Mouse (Mus musculus) stomach, embryonic 14.5 days (tissue): ENCODE data around the gene Ppp1r2. TPM values are rescaled to one million over a fixed set of nuclear protein-coding genes. Genes with fewer than 3 reads are reported as not detected.

Experiments
- ATAC-seq: fragments of 200-750 bp; cut with Nextera tagmentation; 2 replicates; pipeline ENCODE4 v1.8.0; 2017; ENCODE audit warnings: low read depth, moderate TSS enrichment; ENCODE audit not compliant: insufficient number of reproducible peaks, insufficient read depth, low FRiP score
- H3K27ac ChIP-seq: fragments of 300-500 bp; sonication (generic); 2 replicates; pipeline ENCODE4 v1.5.1; 2014; ENCODE audit warnings: mild to moderate bottlenecking, low read length, moderate library complexity, mixed read lengths
- H3K27me3 ChIP-seq: fragments of 300-500 bp; sonication (generic); 2 replicates; pipeline ENCODE4 v1.6.1; 2014; ENCODE audit warnings: low read length, control low read depth, mixed read lengths; ENCODE audit not compliant: control insufficient read depth, insufficient read depth
- H3K36me3 ChIP-seq: fragments of 300-500 bp; sonication (generic); 2 replicates; pipeline ENCODE4 v1.6.1; 2014; ENCODE audit warnings: mild to moderate bottlenecking, control low read depth, low read length, moderate library complexity, mixed read lengths; ENCODE audit not compliant: control insufficient read depth, insufficient read depth
- H3K4me1 ChIP-seq: fragments of 300-500 bp; sonication (generic); 2 replicates; pipeline ENCODE4 v1.6.1; 2014; ENCODE audit warnings: low read length, control low read depth, mixed read lengths; ENCODE audit not compliant: control insufficient read depth, insufficient read depth
- H3K4me2 ChIP-seq: fragments of 300-500 bp; sonication (generic); replicated peaks from 2 replicates; pipeline ENCODE4 v1.6.1; 2014; ENCODE audit warnings: low read depth, low read length, control low read depth
- H3K4me3 ChIP-seq: fragments of 300-500 bp; sonication (generic); 2 replicates; pipeline ENCODE4 v1.5.1; 2014; ENCODE audit warnings: low read depth, low read length, control low read depth
- H3K9ac ChIP-seq: fragments of 300-500 bp; sonication (generic); replicated peaks from 2 replicates; pipeline ENCODE4 v1.6.1; 2014; ENCODE audit warnings: low read depth, mild to moderate bottlenecking, control low read depth, low read length, moderate library complexity, mixed read lengths
- H3K9me3 ChIP-seq: fragments of 300-500 bp; sonication (generic); 2 replicates; pipeline ENCODE4 v1.6.1; 2016; ENCODE audit warnings: low read depth, low read length, control low read depth; ENCODE audit not compliant: control insufficient read depth
- WGBS: fragments of 180-500 bp; shearing (Covaris S2); extraction: QIAGEN DNeasy Blood & Tissue Kit; methylation state at CpG from one replicate; pipeline ENCODE4 v1.1.7; 2014; 5-methylcytosine and 5-hydroxymethylcytosine counted together
- polyA plus RNA-seq: library from polyadenylated mRNA; unstranded; fragments of >200 nt; fragmentation: Nextera tagmentation; extraction: Ambion mirVana; gene quantifications from 2 replicates; pipeline ENCODE4 v1.2.1, GENCODE M21; 2014

The Ppp1r2 gene
- polyA plus RNA-seq, 1 experiment from 2014 or later, result 86.0 TPM

DNA sequence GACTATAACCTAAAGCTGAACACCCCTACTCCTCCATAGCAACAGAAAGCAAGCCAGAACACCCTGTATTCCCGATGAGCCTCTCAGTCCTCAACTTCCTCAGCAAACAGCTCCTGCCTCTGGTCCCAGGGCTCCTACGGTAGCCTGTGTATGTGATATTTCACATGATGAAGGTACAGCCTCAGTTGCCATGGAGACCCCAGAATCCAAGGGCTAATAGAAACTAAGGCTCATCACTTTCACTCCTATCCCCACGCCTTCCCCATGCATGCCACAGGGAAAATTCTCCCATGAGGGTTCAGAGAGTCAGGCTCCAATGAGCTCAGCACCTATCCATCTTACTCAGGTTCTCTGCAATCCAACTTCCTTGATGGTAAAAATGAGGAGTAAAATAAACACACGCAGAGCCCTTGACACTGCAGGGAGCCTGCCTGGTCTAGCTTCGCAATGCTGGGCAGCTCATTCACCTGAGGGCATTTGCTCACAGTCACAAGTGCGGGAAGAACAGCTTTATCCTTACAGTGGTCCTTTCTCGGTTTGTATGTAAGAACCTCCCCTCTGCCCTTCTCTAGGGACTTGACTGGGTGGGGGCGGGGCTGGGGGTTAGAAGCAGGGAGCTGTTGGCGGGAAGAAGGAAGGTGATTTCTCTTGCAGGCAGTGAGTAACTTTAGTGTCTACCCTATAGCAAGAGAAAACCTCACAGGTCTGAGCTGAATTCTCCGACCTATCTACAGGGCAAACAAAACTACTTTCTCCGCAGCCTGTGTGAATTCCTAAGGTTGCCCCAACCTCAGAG, 24.3 kb upstream of the Ppp1r2 start:
- H3K27ac ChIP-seq, result no peak overlapping the region

DNA sequence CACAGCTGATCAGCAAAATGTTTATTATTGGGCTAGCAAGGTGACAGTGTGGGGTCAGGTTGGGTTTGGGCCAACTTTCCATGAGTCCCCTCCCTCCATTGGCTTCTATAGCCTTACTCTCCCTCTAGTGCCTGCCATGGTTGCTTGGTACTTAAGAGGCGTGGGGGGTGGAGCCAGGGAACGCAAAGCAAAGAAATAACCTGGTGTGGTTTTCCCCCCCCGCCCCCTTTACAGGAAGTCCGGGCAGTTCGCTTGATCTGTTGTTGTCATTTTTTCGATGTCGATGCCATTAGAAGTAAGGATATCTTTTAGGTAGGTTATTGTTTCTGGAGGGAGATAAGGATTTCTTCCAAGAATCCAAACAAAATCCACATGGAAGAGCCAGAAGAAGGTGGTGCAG, 22.0 kb upstream of the Ppp1r2 start:
- Histone ChIP-seq H3K4me3 (no peak overlapping the region), H3K27me3 (no peaks in the 10 kb centered on the region), H3K36me3 (no peaks in the 10 kb centered on the region), H3K9ac (no peak overlapping the region), H3K4me1 (peaks cover 14% of the 10 kb centered on the region), H3K27ac (no peak overlapping the region), H3K4me2 (no peak overlapping the region), H3K9me3 (no peaks in the 10 kb centered on the region)
- no peak for ATAC-seq
- 91% methylated on average over 7 of the region's 7 CpGs for WGBS

More for the DNA sequence above, 24.3 kb upstream of the Ppp1r2 start:
- WGBS, result 25% methylated on average over 11 of the region's 11 CpGs
- no peak for ATAC-seq
- no peak overlapping the region for H3K4me2 ChIP-seq
- no peak overlapping the region for H3K4me3 ChIP-seq
- H3K36me3 ChIP-seq, result no peaks in the 10 kb centered on the region
- H3K9me3 ChIP-seq, result no peaks in the 10 kb centered on the region
- peaks cover 11% of the 10 kb centered on the region for H3K4me1 ChIP-seq
- no peak overlapping the region for H3K9ac ChIP-seq
- no peaks in the 10 kb centered on the region for H3K27me3 ChIP-seq

DNA sequence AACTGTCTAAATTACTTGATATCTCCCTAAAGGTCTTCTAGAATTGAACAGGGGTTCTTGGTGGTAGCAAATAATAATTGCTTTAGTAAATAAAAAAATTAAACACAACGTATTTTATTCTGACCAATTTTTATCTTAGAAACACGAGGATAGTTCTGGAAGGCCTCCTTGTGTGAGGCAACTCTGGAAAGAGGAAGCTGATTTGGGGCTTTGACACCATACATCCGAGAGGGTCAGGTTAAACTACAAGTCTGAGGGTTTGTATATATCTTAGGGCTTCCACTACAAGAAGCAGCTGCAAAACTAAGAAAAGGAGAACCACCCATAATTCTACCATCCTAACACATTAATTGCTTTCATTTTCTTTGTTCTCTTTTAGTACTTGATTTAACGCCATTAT, 18.7 kb upstream of the Ppp1r2 start:
- 57% methylated on average over 4 of the region's 4 CpGs for WGBS
- Histone ChIP-seq H3K4me1 (peaks cover 12% of the 10 kb centered on the region; the same call in 1 of the 2 replicates), H3K4me3 (no peak overlapping the region), H3K9ac (no peak overlapping the region), H3K27me3 (no peaks in the 10 kb centered on the region), H3K36me3 (no peaks in the 10 kb centered on the region), H3K27ac (no peak overlapping the region), H3K9me3 (no peaks in the 10 kb centered on the region), H3K4me2 (no peak overlapping the region)
- ATAC-seq, result no peak

DNA sequence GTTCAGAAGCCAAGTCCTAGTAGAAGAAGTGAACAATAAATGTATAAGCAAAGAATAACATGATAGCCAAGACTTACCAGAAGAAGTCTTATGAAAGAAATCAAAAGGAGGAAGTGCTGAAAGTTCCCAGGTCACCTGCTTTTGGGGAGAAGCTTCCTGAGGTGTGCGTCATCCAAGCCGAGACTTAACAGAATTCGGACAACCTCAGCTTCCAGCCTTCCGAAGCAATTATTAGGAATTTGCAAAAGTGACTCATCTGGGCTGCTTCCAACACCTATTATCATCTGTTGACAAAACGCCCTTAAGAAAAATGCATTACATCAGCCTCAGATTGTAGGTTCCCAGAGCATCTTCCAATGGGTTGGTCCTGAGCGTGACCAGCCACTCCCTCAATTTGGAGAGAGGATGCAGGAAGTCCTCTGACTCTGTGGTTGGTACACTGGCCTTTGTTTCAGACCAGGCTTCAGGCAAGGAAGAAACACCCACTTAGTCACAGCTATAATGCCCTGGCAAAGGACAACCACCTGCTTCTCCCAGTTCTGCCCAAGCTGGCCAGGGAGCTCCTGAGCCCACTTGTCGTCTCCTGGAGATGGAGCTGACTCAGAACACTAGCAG, 15.8 kb upstream of the Ppp1r2 start:
- Histone ChIP-seq H3K36me3 (no peaks in the 10 kb centered on the region), H3K27me3 (no peaks in the 10 kb centered on the region), H3K27ac (peak overlapping the region; percentile 74), H3K4me1 (peaks cover 12% of the 10 kb centered on the region; the same call in 1 of the 2 replicates), H3K4me3 (no peak overlapping the region), H3K9me3 (no peaks in the 10 kb centered on the region), H3K9ac (no peak overlapping the region), H3K4me2 (no peak overlapping the region)
- no peak for ATAC-seq
- WGBS, result 67% methylated on average over 7 of the region's 7 CpGs

DNA sequence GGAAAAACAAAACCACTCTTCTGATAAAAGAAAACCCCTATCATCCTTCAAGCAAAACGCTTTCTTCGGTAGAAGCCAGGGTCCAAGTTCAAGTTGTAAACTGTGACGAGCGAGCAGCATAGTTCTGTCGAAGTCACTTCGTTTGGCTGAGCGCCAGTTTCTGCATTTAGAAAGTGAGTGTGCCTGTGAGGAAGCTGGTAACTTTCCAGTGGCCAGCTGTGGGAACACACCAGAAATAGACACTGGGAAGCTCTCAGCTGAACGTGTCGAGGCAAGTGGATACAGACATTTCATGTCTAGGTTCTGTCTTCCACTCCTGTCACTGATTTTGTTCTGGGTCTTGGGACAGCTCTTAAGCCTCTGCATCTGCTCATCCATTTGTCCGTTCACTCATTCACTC, 15.2 kb upstream of the Ppp1r2 start:
- ATAC-seq, result peak; percentile 67

DNA sequence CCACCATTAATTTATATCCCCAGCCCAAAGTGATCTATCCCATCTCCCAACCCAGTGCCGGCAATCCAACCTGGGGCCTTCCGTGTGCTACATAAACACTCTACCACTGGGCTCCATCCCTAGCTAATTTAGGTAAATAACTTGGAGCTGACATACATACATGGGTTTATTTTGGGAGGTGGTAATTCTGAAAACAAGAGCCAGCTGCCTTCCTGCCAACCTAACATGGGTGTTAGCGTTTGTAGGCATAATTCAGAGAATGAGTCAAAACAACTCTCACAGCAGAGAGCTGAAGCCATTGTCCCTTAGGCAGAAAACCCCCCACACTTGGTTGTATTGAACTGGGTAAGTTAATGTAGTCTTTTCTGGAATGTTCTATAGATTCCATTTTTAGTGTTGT, 12.6 kb upstream of the Ppp1r2 start:
- Histone ChIP-seq H3K27ac (no peak overlapping the region), H3K4me2 (no peak overlapping the region), H3K9me3 (no peaks in the 10 kb centered on the region), H3K27me3 (no peaks in the 10 kb centered on the region), H3K36me3 (no peaks in the 10 kb centered on the region), H3K4me3 (no peak overlapping the region), H3K9ac (no peak overlapping the region), H3K4me1 (peaks cover 12% of the 10 kb centered on the region; the same call in 1 of the 2 replicates)
- ATAC-seq, result no peak
- 75% methylated on average over 3 of the region's 3 CpGs for WGBS

More for the DNA sequence above, 15.2 kb upstream of the Ppp1r2 start:
- Histone ChIP-seq H3K4me1 (peaks cover 12% of the 10 kb centered on the region; the same call in 1 of the 2 replicates), H3K27me3 (no peaks in the 10 kb centered on the region), H3K36me3 (no peaks in the 10 kb centered on the region), H3K4me3 (no peak overlapping the region), H3K9me3 (no peaks in the 10 kb centered on the region), H3K4me2 (no peak overlapping the region), H3K9ac (no peak overlapping the region), H3K27ac (peak overlapping the region; percentile 74)
- WGBS, result 36% methylated on average over 10 of the region's 10 CpGs

DNA sequence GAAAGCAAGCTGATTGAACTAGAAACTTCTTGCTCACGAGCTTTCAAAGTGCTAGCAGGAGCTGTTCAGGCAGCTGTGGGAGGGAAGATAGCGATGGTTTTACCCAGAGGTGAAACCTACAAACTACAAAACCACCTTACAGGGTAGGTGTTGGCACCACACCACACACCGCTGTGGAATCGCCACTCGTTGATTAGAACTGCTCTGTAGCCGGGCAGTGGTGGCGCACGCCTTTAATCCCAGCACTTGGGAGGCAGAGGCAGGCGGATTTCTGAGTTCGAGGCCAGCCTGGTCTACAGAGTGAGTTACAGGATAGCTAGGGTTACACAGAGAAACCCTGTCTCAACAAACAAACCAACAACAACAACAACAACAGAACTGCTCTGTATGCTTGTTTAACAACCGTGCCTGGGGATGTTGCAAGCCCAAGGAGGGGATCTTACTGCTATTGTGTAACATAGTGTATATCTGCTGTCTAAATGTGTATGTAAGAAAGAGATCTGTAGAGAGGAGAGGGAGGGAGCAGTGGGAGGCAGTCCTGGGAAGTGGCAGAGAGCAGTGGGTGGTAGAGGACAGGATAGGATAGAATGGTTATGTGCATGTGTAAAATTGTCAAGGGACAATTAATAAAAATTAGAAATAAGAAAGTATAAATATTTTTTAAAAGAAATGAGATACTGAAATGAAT, 11.9 kb upstream of the Ppp1r2 start:
- ATAC-seq, result no peak
- Histone ChIP-seq H3K27ac (no peak overlapping the region), H3K36me3 (no peaks in the 10 kb centered on the region), H3K4me2 (no peak overlapping the region), H3K4me3 (no peak overlapping the region), H3K27me3 (no peaks in the 10 kb centered on the region), H3K9me3 (no peaks in the 10 kb centered on the region), H3K9ac (no peak overlapping the region), H3K4me1 (peaks cover 10% of the 10 kb centered on the region; the same call in 1 of the 2 replicates)
- 88% methylated on average over 11 of the region's 11 CpGs for WGBS

DNA sequence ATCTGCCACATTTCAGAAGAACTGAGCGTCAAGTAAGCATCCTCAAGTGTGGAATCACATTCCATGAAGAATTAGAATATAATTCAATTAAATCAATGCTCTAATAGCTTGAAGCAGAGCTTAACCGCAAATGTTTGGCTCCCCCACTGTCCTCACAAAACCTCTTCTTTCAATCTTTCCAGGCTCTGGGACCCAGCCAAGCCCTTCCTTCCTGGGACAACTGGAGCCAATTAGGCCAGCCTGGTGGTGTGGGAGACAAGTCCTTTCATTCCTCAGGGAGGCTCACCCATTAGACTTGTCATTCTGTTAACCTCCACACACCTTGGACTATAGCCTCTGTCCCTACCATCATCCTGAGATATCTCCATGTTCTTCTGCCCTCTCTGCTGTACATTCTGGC, 6.9 kb upstream of the Ppp1r2 start:
- no peaks in the 10 kb centered on the region for H3K9me3 ChIP-seq
- H3K4me3 ChIP-seq, result no peak overlapping the region
- no peaks in the 10 kb centered on the region for H3K36me3 ChIP-seq
- H3K27ac ChIP-seq, result no peak overlapping the region
- ATAC-seq, result no peak
- H3K4me1 ChIP-seq, result no peaks in the 10 kb centered on the region
- 79% methylated on average over 2 of the region's 2 CpGs for WGBS
- H3K27me3 ChIP-seq, result no peaks in the 10 kb centered on the region
- no peak overlapping the region for H3K4me2 ChIP-seq
- H3K9ac ChIP-seq, result no peak overlapping the region
